Mouse (Mus musculus): Measurements from ENCODE around the gene Gm27021. TPM values are rescaled to one million over a fixed set of nuclear protein-coding genes. Genes with fewer than 3 reads are reported as not detected.
A peak's percentile ranks its signal among the peaks of the same experiment; 100 is the strongest.

Gene Gm27021
- total RNA-seq, 2 experiments from 2014 or later = 0.69 TPM; not detected in 1

- H3K4me3 ChIP-seq = no peak overlapping the region
- TF ChIP-seq CTCF (conservative IDR thresholded peaks at IDR 0.05) = no peak
- DNase-seq (ENCODE audit: low spot score in 2 of 2) = peak; percentile 35 to 59
- H3K27ac ChIP-seq = peak overlapping the region; percentile 65
Observed at GRCm38 (mm10) chr8:120627298-120627697, 40.6 kb downstream of the Gm27021 start.

GRCm38 (mm10) chr8:120626461-120626860, 41.4 kb downstream of the Gm27021 start:
- no peak for DNase-seq (ENCODE audit: low spot score in 2 of 2)
- no peak overlapping the region for H3K4me3 ChIP-seq
- TF ChIP-seq CTCF (conservative IDR thresholded peaks at IDR 0.05) = no peak
- H3K27ac ChIP-seq = no peak overlapping the region

- no peak for TF ChIP-seq CTCF (conservative IDR thresholded peaks at IDR 0.05)
- no peak overlapping the region for H3K4me3 ChIP-seq
- no peak for DNase-seq (ENCODE audit: low spot score in 2 of 2)
- peak overlapping the region; percentile 67; the same call in 1 of the 2 replicates for H3K27ac ChIP-seq
Observed at GRCm38 (mm10) chr8:120623608-120624007, 44.3 kb downstream of the Gm27021 start.

- Histone ChIP-seq H3K27ac (peak overlapping the region; percentile 71), H3K4me3 (no peak overlapping the region)
- TF ChIP-seq CTCF (conservative IDR thresholded peaks at IDR 0.05) = no peak
- no peak for DNase-seq (ENCODE audit: low spot score in 2 of 2)
Observed at GRCm38 (mm10) chr8:120622161-120622560, 45.7 kb downstream of the Gm27021 start.

- DNase-seq (ENCODE audit: low spot score in 2 of 2) = no peak
- TF ChIP-seq CTCF (conservative IDR thresholded peaks at IDR 0.05) = no peak
- H3K27ac ChIP-seq = peak overlapping the region; percentile 95
- H3K4me3 ChIP-seq = no peak overlapping the region
Observed at GRCm38 (mm10) chr8:120620441-120620840, 47.4 kb downstream of the Gm27021 start.

GRCm38 (mm10) chr8:120619235-120620180, 48.4 kb downstream of the Gm27021 start:
- H3K4me3 ChIP-seq = no peak overlapping the region
- peak overlapping the region; percentile 95 for H3K27ac ChIP-seq

GRCm38 (mm10) chr8:120618110-120618509, 49.8 kb downstream of the Gm27021 start:
- H3K27ac ChIP-seq = peak overlapping the region; percentile 78
- TF ChIP-seq CTCF (conservative IDR thresholded peaks at IDR 0.05) = peak; percentile 94
- H3K4me3 ChIP-seq = no peak overlapping the region
- peak; percentile 53 to 84 for DNase-seq (ENCODE audit: low spot score in 2 of 2)

More at GRCm38 (mm10) chr8:120619235-120620180, 48.4 kb downstream of the Gm27021 start:
- TF ChIP-seq CTCF (conservative IDR thresholded peaks at IDR 0.05) = no peak
- DNase-seq (ENCODE audit: low spot score in 2 of 2) = peak; percentile 54 to 75

GRCm38 (mm10) chr8:120616663-120617626, 50.9 kb downstream of the Gm27021 start:
- Histone ChIP-seq H3K27ac (peak overlapping the region; percentile 58), H3K4me3 (no peak overlapping the region)
- no peak for TF ChIP-seq CTCF (conservative IDR thresholded peaks at IDR 0.05)
- no peak for DNase-seq (ENCODE audit: low spot score in 2 of 2)

- TF ChIP-seq CTCF (conservative IDR thresholded peaks at IDR 0.05) = peak; percentile 56
- DNase-seq (ENCODE audit: low spot score in 2 of 2) = no peak
- no peak overlapping the region for H3K27ac ChIP-seq
- H3K4me3 ChIP-seq = no peak overlapping the region
Observed at GRCm38 (mm10) chr8:120614491-120614890, 53.4 kb downstream of the Gm27021 start.

GRCm38 (mm10) chr8:120610824-120611223, 57.1 kb downstream of the Gm27021 start:
- TF ChIP-seq CTCF (conservative IDR thresholded peaks at IDR 0.05) = no peak
- no peak for DNase-seq (ENCODE audit: low spot score in 2 of 2)
- H3K27ac ChIP-seq = no peak overlapping the region
- no peak overlapping the region for H3K4me3 ChIP-seq

GRCm38 (mm10) chr8:120607885-120608284, 60.0 kb downstream of the Gm27021 start:
- Histone ChIP-seq H3K27ac (no peak overlapping the region), H3K4me3 (no peak overlapping the region)
- peak; percentile 76 to 88 for DNase-seq (ENCODE audit: low spot score in 2 of 2)
- peak; percentile 97 for TF ChIP-seq CTCF (conservative IDR thresholded peaks at IDR 0.05)

- DNase-seq (ENCODE audit: low spot score in 2 of 2) = no peak
- Histone ChIP-seq H3K27ac (no peak overlapping the region), H3K4me3 (no peak overlapping the region)
- TF ChIP-seq CTCF (conservative IDR thresholded peaks at IDR 0.05) = no peak
Observed at GRCm38 (mm10) chr8:120607460-120607859, 60.4 kb downstream of the Gm27021 start.

- no peak overlapping the region for H3K27ac ChIP-seq
- no peak for DNase-seq (ENCODE audit: low spot score in 2 of 2)
- no peak overlapping the region for H3K4me3 ChIP-seq
- no peak for TF ChIP-seq CTCF (conservative IDR thresholded peaks at IDR 0.05)
Observed at GRCm38 (mm10) chr8:120602672-120603071, 65.2 kb downstream of the Gm27021 start.

All from layer of hippocampus, adult 2 months (tissue).